Mouse (Mus musculus): ENCODE results near the gene Phip. TPM values are rescaled to one million over a fixed set of nuclear protein-coding genes. Genes with fewer than 3 reads are reported as not detected.

The Phip gene
- polyA plus RNA-seq, 1 experiment, result 14.8 TPM

- H3K4me1 ChIP-seq (ENCODE audit: control insufficient read depth, insufficient read depth, low read length), result peaks cover 6% of the 10 kb centered on the region; the same call in 1 of the 2 replicates
- H3K4me3 ChIP-seq (ENCODE audit: insufficient read depth, low read length), result peak overlapping the region; percentile 67
- peak; percentile 51; the same call in 1 of the 2 replicates for TF ChIP-seq POLR2A (IDR thresholded peaks at IDR 0.05; ENCODE audit: extremely low read depth, insufficient read depth, low read length)
- no peak for TF ChIP-seq CTCF (IDR thresholded peaks at IDR 0.05; ENCODE audit: extremely low read depth, insufficient read depth, low read length)
- no peak overlapping the region for H3K27ac ChIP-seq (ENCODE audit: insufficient read depth, low read length)
These were observed 992 bp downstream of the Phip start for GRCm38 (mm10) chr9:82974187-82974861.

GRCm38 (mm10) chr9:82973321-82973892 is 1.9 kb downstream of the Phip start:
- Histone ChIP-seq H3K27ac (ENCODE audit: insufficient read depth, low read length) (peak overlapping the region; percentile 17; the same call in 1 of the 2 replicates), H3K4me3 (ENCODE audit: insufficient read depth, low read length) (peak overlapping the region; percentile 67), H3K4me1 (ENCODE audit: control insufficient read depth, insufficient read depth, low read length) (peaks cover 6% of the 10 kb centered on the region; the same call in 1 of the 2 replicates)
- TF ChIP-seq CTCF (IDR thresholded peaks at IDR 0.05; ENCODE audit: extremely low read depth, insufficient read depth, low read length) (no peak), POLR2A (IDR thresholded peaks at IDR 0.05; ENCODE audit: extremely low read depth, insufficient read depth, low read length) (no peak)

- no peak overlapping the region for H3K4me3 ChIP-seq (ENCODE audit: insufficient read depth, low read length)
- H3K4me1 ChIP-seq (ENCODE audit: control insufficient read depth, insufficient read depth, low read length), result peaks cover 6% of the 10 kb centered on the region; the same call in 1 of the 2 replicates
- no peak overlapping the region for H3K27ac ChIP-seq (ENCODE audit: insufficient read depth, low read length)
- TF ChIP-seq POLR2A (IDR thresholded peaks at IDR 0.05; ENCODE audit: extremely low read depth, insufficient read depth, low read length) (no peak), CTCF (IDR thresholded peaks at IDR 0.05; ENCODE audit: extremely low read depth, insufficient read depth, low read length) (no peak)
These were observed 3.9 kb downstream of the Phip start for GRCm38 (mm10) chr9:82971433-82971832.

- Histone ChIP-seq H3K4me1 (ENCODE audit: control insufficient read depth, insufficient read depth, low read length) (peaks cover 6% of the 10 kb centered on the region; the same call in 1 of the 2 replicates), H3K4me3 (ENCODE audit: insufficient read depth, low read length) (no peak overlapping the region), H3K27ac (ENCODE audit: insufficient read depth, low read length) (no peak overlapping the region)
- TF ChIP-seq POLR2A (IDR thresholded peaks at IDR 0.05; ENCODE audit: extremely low read depth, insufficient read depth, low read length) (no peak), CTCF (IDR thresholded peaks at IDR 0.05; ENCODE audit: extremely low read depth, insufficient read depth, low read length) (no peak)
These were observed 8.2 kb downstream of the Phip start for GRCm38 (mm10) chr9:82967076-82967621.

- TF ChIP-seq CTCF (IDR thresholded peaks at IDR 0.05; ENCODE audit: extremely low read depth, insufficient read depth, low read length) (no peak), POLR2A (IDR thresholded peaks at IDR 0.05; ENCODE audit: extremely low read depth, insufficient read depth, low read length) (no peak)
- no peaks in the 10 kb centered on the region; the same call in 1 of the 2 replicates for H3K4me1 ChIP-seq (ENCODE audit: control insufficient read depth, insufficient read depth, low read length)
These were observed 11.3 kb downstream of the Phip start for GRCm38 (mm10) chr9:82963981-82964380.

GRCm38 (mm10) chr9:82961352-82961751 is 14.0 kb downstream of the Phip start:
- Histone ChIP-seq H3K4me3 (ENCODE audit: insufficient read depth, low read length) (no peak overlapping the region), H3K4me1 (ENCODE audit: control insufficient read depth, insufficient read depth, low read length) (no peaks in the 10 kb centered on the region; the same call in 1 of the 2 replicates), H3K27ac (ENCODE audit: insufficient read depth, low read length) (no peak overlapping the region)
- TF ChIP-seq POLR2A (IDR thresholded peaks at IDR 0.05; ENCODE audit: extremely low read depth, insufficient read depth, low read length) (no peak), CTCF (IDR thresholded peaks at IDR 0.05; ENCODE audit: extremely low read depth, insufficient read depth, low read length) (no peak)

More at GRCm38 (mm10) chr9:82963981-82964380, 11.3 kb downstream of the Phip start:
- H3K27ac ChIP-seq (ENCODE audit: insufficient read depth, low read length), result no peak overlapping the region
- H3K4me3 ChIP-seq (ENCODE audit: insufficient read depth, low read length), result no peak overlapping the region

- Histone ChIP-seq H3K27ac (ENCODE audit: insufficient read depth, low read length) (no peak overlapping the region), H3K4me1 (ENCODE audit: control insufficient read depth, insufficient read depth, low read length) (no peaks in the 10 kb centered on the region)
- TF ChIP-seq POLR2A (IDR thresholded peaks at IDR 0.05; ENCODE audit: extremely low read depth, insufficient read depth, low read length) (no peak), CTCF (IDR thresholded peaks at IDR 0.05; ENCODE audit: extremely low read depth, insufficient read depth, low read length) (no peak)
These were observed 20.0 kb downstream of the Phip start for GRCm38 (mm10) chr9:82955267-82955666.

GRCm38 (mm10) chr9:82952330-82952729 is 23.0 kb downstream of the Phip start:
- Histone ChIP-seq H3K4me1 (ENCODE audit: control insufficient read depth, insufficient read depth, low read length) (no peaks in the 10 kb centered on the region), H3K27ac (ENCODE audit: insufficient read depth, low read length) (no peak overlapping the region), H3K4me3 (ENCODE audit: insufficient read depth, low read length) (no peak overlapping the region)
- TF ChIP-seq CTCF (IDR thresholded peaks at IDR 0.05; ENCODE audit: extremely low read depth, insufficient read depth, low read length) (no peak), POLR2A (IDR thresholded peaks at IDR 0.05; ENCODE audit: extremely low read depth, insufficient read depth, low read length) (no peak)

More at GRCm38 (mm10) chr9:82955267-82955666, 20.0 kb downstream of the Phip start:
- H3K4me3 ChIP-seq (ENCODE audit: insufficient read depth, low read length), result no peak overlapping the region

GRCm38 (mm10) chr9:82951435-82952004 is 23.8 kb downstream of the Phip start:
- TF ChIP-seq CTCF (IDR thresholded peaks at IDR 0.05; ENCODE audit: extremely low read depth, insufficient read depth, low read length), result no peak
- TF ChIP-seq POLR2A (IDR thresholded peaks at IDR 0.05; ENCODE audit: extremely low read depth, insufficient read depth, low read length), result no peak
- Histone ChIP-seq H3K4me1 (ENCODE audit: control insufficient read depth, insufficient read depth, low read length) (no peaks in the 10 kb centered on the region), H3K27ac (ENCODE audit: insufficient read depth, low read length) (no peak overlapping the region), H3K4me3 (ENCODE audit: insufficient read depth, low read length) (no peak overlapping the region)

Data from cortical plate, adult 2 months (tissue).